Mouse (Mus musculus) heart, embryonic 11.5 days (tissue): Measurements from ENCODE around the gene Atg9b. TPM values are rescaled to one million over a fixed set of nuclear protein-coding genes. Genes with fewer than 3 reads are reported as not detected.

Source experiments
- ATAC-seq: fragments of 200-750 bp; cut with Nextera tagmentation; replicated peaks from 2 replicates; pipeline ENCODE4 v1.8.0; 2017; ENCODE audit warnings: moderate library complexity; ENCODE audit not compliant: insufficient number of reproducible peaks, low FRiP score, low TSS enrichment
- H3K27ac ChIP-seq: fragments of 300-500 bp; sonication (generic); 2 replicates; pipeline ENCODE4 v1.5.1; 2014; ENCODE audit warnings: mild to moderate bottlenecking, low read depth, low read length
- H3K27me3 ChIP-seq: fragments of 300-500 bp; sonication (generic); 2 replicates; pipeline ENCODE4 v1.6.1; 2014; ENCODE audit warnings: mild to moderate bottlenecking, low read length, mixed read lengths; ENCODE audit not compliant: control insufficient read depth, insufficient read depth
- H3K36me3 ChIP-seq: fragments of 300-500 bp; sonication (generic); 2 replicates; pipeline ENCODE4 v1.6.1; 2014; ENCODE audit warnings: mild to moderate bottlenecking, low read length, moderate library complexity, mixed read lengths; ENCODE audit not compliant: control insufficient read depth, insufficient read depth
- H3K4me1 ChIP-seq: fragments of 300-500 bp; sonication (generic); 2 replicates; pipeline ENCODE4 v1.6.1; 2014; ENCODE audit warnings: low read length; ENCODE audit not compliant: control insufficient read depth, insufficient read depth
- H3K4me2 ChIP-seq: fragments of 300-500 bp; sonication (generic); 2 replicates; pipeline ENCODE4 v1.6.1; 2014; ENCODE audit warnings: mild to moderate bottlenecking, moderate library complexity
- H3K4me3 ChIP-seq: fragments of 300-500 bp; sonication (generic); 2 replicates; pipeline ENCODE4 v1.5.1; 2014; ENCODE audit warnings: low read depth, low read length
- H3K9ac ChIP-seq: fragments of 300-500 bp; sonication (generic); 2 replicates; pipeline ENCODE4 v1.6.1; 2014; ENCODE audit warnings: mild to moderate bottlenecking, low read depth, low read length, moderate library complexity
- H3K9me3 ChIP-seq: fragments of 300-500 bp; sonication (generic); replicated peaks from 2 replicates; pipeline ENCODE4 v1.6.1; 2016; ENCODE audit warnings: low read length; ENCODE audit not compliant: control insufficient read depth
- WGBS: fragments of 180-500 bp; shearing (Covaris S2); extraction: QIAGEN DNeasy Blood & Tissue Kit; methylation state at CpG from one replicate; pipeline ENCODE4 v1.1.7; 2014; ENCODE audit not compliant: insufficient replicate concordance; 5-methylcytosine and 5-hydroxymethylcytosine counted together
- polyA plus RNA-seq: library from polyadenylated mRNA; unstranded; fragments of >200 nt; fragmentation: Nextera tagmentation; extraction: Ambion mirVana; gene quantifications from 2 replicates; pipeline ENCODE4 v1.2.1, GENCODE M21; 2014

Gene Atg9b
- polyA plus RNA-seq, 1 experiment from 2014 or later, result 0.49 TPM

GRCm38 (mm10) chr5:24389011-24389657, 2.8 kb downstream of the Atg9b start:
- Histone ChIP-seq H3K4me1 (peaks cover 23% of the 10 kb centered on the region), H3K36me3 (no peaks in the 10 kb centered on the region), H3K27ac (no peak overlapping the region), H3K9me3 (no peaks in the 10 kb centered on the region), H3K27me3 (peaks cover 2% of the 10 kb centered on the region; the same call in 1 of the 2 replicates), H3K4me2 (peak overlapping the region; percentile 20; the same call in 1 of the 2 replicates), H3K4me3 (no peak overlapping the region), H3K9ac (no peak overlapping the region)
- 46% methylated on average over 6 of the region's 7 CpGs for WGBS
- no peak for ATAC-seq

GRCm38 (mm10) chr5:24388246-24388915, 3.6 kb downstream of the Atg9b start:
- Histone ChIP-seq H3K27ac (peak overlapping the region; percentile 29; the same call in 1 of the 2 replicates), H3K4me1 (peaks cover 25% of the 10 kb centered on the region), H3K4me3 (peak overlapping the region; percentile 50), H3K9ac (peak overlapping the region; percentile 68), H3K36me3 (no peaks in the 10 kb centered on the region), H3K4me2 (peak overlapping the region; percentile 89), H3K27me3 (peaks cover 2% of the 10 kb centered on the region; the same call in 1 of the 2 replicates), H3K9me3 (no peaks in the 10 kb centered on the region)
- ATAC-seq, result no peak
- 20% methylated on average over 26 of the region's 26 CpGs for WGBS

GRCm38 (mm10) chr5:24387264-24388241, 4.4 kb downstream of the Atg9b start:
- no peaks in the 10 kb centered on the region for H3K9me3 ChIP-seq
- peaks cover 2% of the 10 kb centered on the region; the same call in 1 of the 2 replicates for H3K27me3 ChIP-seq
- H3K4me3 ChIP-seq, result peak overlapping the region; percentile 50
- peak overlapping the region; percentile 29; the same call in 1 of the 2 replicates for H3K27ac ChIP-seq
- 0 out of 2 replicates have a peak, but pooled peaks have one; percentile 5 for ATAC-seq
- 1% methylated on average over 71 of the region's 73 CpGs for WGBS
- peak overlapping the region; percentile 68 for H3K9ac ChIP-seq
- H3K36me3 ChIP-seq, result no peaks in the 10 kb centered on the region
- peak overlapping the region; percentile 89 for H3K4me2 ChIP-seq
- H3K4me1 ChIP-seq, result peaks cover 30% of the 10 kb centered on the region

DNA sequence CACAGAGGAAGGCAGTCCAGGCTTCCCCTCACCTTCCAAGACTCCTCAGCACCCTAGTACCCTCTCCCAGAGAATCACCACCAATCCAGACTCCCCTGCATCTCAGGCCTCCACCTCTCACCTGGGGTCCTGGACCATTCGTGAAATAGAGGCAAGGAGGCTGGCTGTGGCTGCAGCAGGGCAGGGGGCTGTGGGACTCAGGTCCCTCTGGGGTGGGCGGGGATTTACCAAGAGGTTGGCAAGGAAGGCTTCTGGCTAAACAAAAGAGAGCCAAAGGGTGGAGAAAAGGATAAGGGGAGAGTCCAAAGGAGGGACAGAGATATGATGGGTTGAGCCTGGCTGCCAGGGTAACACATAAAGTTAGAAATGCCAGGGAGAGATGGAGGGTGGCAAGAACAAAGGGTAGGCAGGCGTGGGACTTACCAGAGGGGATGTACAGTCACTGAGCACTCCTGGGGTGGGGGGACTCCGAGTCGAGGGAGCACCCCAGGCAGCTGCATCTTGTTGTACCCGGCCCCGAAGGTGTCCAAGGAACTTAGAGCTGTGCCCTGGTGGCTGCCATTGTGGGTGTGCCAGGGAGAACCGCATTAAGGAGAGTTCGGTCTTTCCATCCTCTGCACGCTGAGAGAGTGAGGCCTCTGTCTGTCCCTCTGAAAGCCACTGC, 5.9 kb downstream of the Atg9b start:
- H3K4me1 ChIP-seq, result peaks cover 30% of the 10 kb centered on the region
- no peaks in the 10 kb centered on the region for H3K36me3 ChIP-seq
- no peak overlapping the region for H3K27ac ChIP-seq
- no peaks in the 10 kb centered on the region for H3K9me3 ChIP-seq
- no peak overlapping the region for H3K9ac ChIP-seq
- 80% methylated on average over 10 of the region's 10 CpGs for WGBS
- H3K27me3 ChIP-seq, result peaks cover 2% of the 10 kb centered on the region; the same call in 1 of the 2 replicates
- ATAC-seq, result no peak
- H3K4me3 ChIP-seq, result no peak overlapping the region
- H3K4me2 ChIP-seq, result no peak overlapping the region

DNA sequence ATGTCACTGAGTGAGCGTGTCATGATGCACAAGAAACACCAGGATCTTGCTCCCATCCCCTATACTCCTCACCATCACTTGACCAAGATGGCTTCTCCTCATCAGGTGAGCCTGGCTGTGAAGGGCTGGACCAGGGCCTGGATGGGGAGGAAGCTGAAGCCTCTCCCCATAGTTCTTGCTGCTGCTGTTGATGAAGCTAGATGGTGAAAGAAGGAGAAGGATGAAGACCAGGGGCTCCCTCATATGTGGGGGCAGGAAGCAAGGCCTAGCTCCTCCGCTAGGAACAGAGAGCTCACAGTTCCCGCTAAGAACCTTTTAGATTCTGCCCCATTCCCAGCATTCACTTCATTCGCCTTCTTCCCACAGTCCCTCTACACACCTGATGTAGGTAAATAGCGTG, 6.6 kb downstream of the Atg9b start:
- H3K9me3 ChIP-seq, result no peaks in the 10 kb centered on the region
- no peak overlapping the region for H3K9ac ChIP-seq
- H3K4me2 ChIP-seq, result no peak overlapping the region
- 77% methylated on average over 5 of the region's 5 CpGs for WGBS
- ATAC-seq, result no peak
- no peak overlapping the region for H3K27ac ChIP-seq
- no peaks in the 10 kb centered on the region for H3K36me3 ChIP-seq
- H3K27me3 ChIP-seq, result peaks cover 2% of the 10 kb centered on the region; the same call in 1 of the 2 replicates
- H3K4me1 ChIP-seq, result peaks cover 30% of the 10 kb centered on the region
- H3K4me3 ChIP-seq, result no peak overlapping the region

GRCm38 (mm10) chr5:24384407-24384806, 7.5 kb downstream of the Atg9b start:
- Histone ChIP-seq H3K4me2 (peak overlapping the region; percentile 75; the same call in 1 of the 2 replicates), H3K27ac (peak overlapping the region; percentile 62; the same call in 1 of the 2 replicates)

GRCm38 (mm10) chr5:24383026-24383859, 8.7 kb downstream of the Atg9b start:
- H3K27ac ChIP-seq, result peak overlapping the region; percentile 62
- H3K27me3 ChIP-seq, result peaks cover 2% of the 10 kb centered on the region; the same call in 1 of the 2 replicates
- peak overlapping the region; percentile 45 for H3K4me3 ChIP-seq
- peak overlapping the region; percentile 68 for H3K9ac ChIP-seq
- under 1% methylated on average over 34 of the region's 34 CpGs for WGBS
- H3K4me1 ChIP-seq, result peaks cover 31% of the 10 kb centered on the region
- peak overlapping the region; percentile 75 for H3K4me2 ChIP-seq
- ATAC-seq, result peak; percentile 71
- H3K9me3 ChIP-seq, result no peaks in the 10 kb centered on the region
- H3K36me3 ChIP-seq, result no peaks in the 10 kb centered on the region

More at GRCm38 (mm10) chr5:24384407-24384806, 7.5 kb downstream of the Atg9b start:
- WGBS, result 53% methylated on average over 6 of the region's 6 CpGs
- Histone ChIP-seq H3K9ac (no peak overlapping the region), H3K9me3 (no peaks in the 10 kb centered on the region), H3K4me3 (no peak overlapping the region), H3K4me1 (peaks cover 34% of the 10 kb centered on the region), H3K36me3 (no peaks in the 10 kb centered on the region), H3K27me3 (peaks cover 2% of the 10 kb centered on the region; the same call in 1 of the 2 replicates)
- ATAC-seq, result no peak
